Mouse (Mus musculus): ENCODE data around the gene Lrtm2. TPM values are rescaled to one million over a fixed set of nuclear protein-coding genes. Genes with fewer than 3 reads are reported as not detected.

Gene Lrtm2
- polyA plus RNA-seq, 1 experiment from 2014 or later = 3.6 TPM

GRCm38 (mm10) chr6:119333202-119333601, 2.6 kb upstream of the Lrtm2 start:
- Histone ChIP-seq H3K36me3 (no peaks in the 10 kb centered on the region), H3K9ac (replicated peaks) (no peak overlapping the region), H3K4me1 (replicated peaks) (peaks cover 38% of the 10 kb centered on the region), H3K4me2 (replicated peaks) (no peak overlapping the region), H3K27me3 (peaks cover 33% of the 10 kb centered on the region), H3K4me3 (replicated peaks) (no peak overlapping the region), H3K9me3 (no peaks in the 10 kb centered on the region), H3K27ac (no peak overlapping the region)
- 33% methylated on average over 3 of the region's 3 CpGs for WGBS
- ATAC-seq = no peak

- Histone ChIP-seq H3K36me3 (no peaks in the 10 kb centered on the region), H3K4me3 (replicated peaks) (no peak overlapping the region), H3K27me3 (peaks cover 44% of the 10 kb centered on the region), H3K9ac (replicated peaks) (no peak overlapping the region), H3K27ac (no peak overlapping the region), H3K4me2 (replicated peaks) (no peak overlapping the region), H3K4me1 (replicated peaks) (peaks cover 40% of the 10 kb centered on the region), H3K9me3 (no peaks in the 10 kb centered on the region)
- ATAC-seq = no peak
- 12% methylated on average over 1 of the region's 1 CpGs for WGBS
Observed at GRCm38 (mm10) chr6:119332111-119332510, 1.5 kb upstream of the Lrtm2 start.

- Histone ChIP-seq H3K4me3 (replicated peaks) (peak overlapping the region; percentile 51), H3K27ac (peak overlapping the region; percentile 56; the same call in 1 of the 2 replicates), H3K9me3 (no peaks in the 10 kb centered on the region), H3K27me3 (peaks cover 44% of the 10 kb centered on the region), H3K36me3 (no peaks in the 10 kb centered on the region), H3K4me2 (replicated peaks) (peak overlapping the region; percentile 70), H3K4me1 (replicated peaks) (peaks cover 48% of the 10 kb centered on the region), H3K9ac (replicated peaks) (peak overlapping the region; percentile 67)
- ATAC-seq = peak; percentile 28
- 9% methylated on average over 6 of the region's 6 CpGs for WGBS
Observed at GRCm38 (mm10) chr6:119329936-119330335, 630 bp downstream of the Lrtm2 start.

GRCm38 (mm10) chr6:119329215-119329714, 1.3 kb downstream of the Lrtm2 start:
- Histone ChIP-seq H3K27ac (peak overlapping the region; percentile 56), H3K27me3 (peaks cover 45% of the 10 kb centered on the region)

GRCm38 (mm10) chr6:119328521-119329115, 1.9 kb downstream of the Lrtm2 start:
- H3K4me3 ChIP-seq (replicated peaks) = peak overlapping the region; percentile 51
- H3K36me3 ChIP-seq = no peaks in the 10 kb centered on the region
- H3K27ac ChIP-seq = peak overlapping the region; percentile 30; the same call in 1 of the 2 replicates
- H3K27me3 ChIP-seq = peaks cover 48% of the 10 kb centered on the region
- 12% methylated on average over 11 of the region's 11 CpGs for WGBS
- peak overlapping the region; percentile 23; the same call in 1 of the 2 replicates for H3K9ac ChIP-seq (replicated peaks)
- H3K4me1 ChIP-seq (replicated peaks) = peaks cover 48% of the 10 kb centered on the region
- no peaks in the 10 kb centered on the region for H3K9me3 ChIP-seq
- peak; percentile 22 for ATAC-seq
- H3K4me2 ChIP-seq (replicated peaks) = peak overlapping the region; percentile 70

More at GRCm38 (mm10) chr6:119329215-119329714, 1.3 kb downstream of the Lrtm2 start:
- Histone ChIP-seq H3K9ac (replicated peaks) (peak overlapping the region; percentile 67), H3K4me3 (replicated peaks) (peak overlapping the region; percentile 51), H3K4me1 (replicated peaks) (peaks cover 48% of the 10 kb centered on the region), H3K9me3 (no peaks in the 10 kb centered on the region), H3K36me3 (no peaks in the 10 kb centered on the region), H3K4me2 (replicated peaks) (peak overlapping the region; percentile 70)
- ATAC-seq = peak; percentile 75
- WGBS = 2% methylated on average over 8 of the region's 8 CpGs

GRCm38 (mm10) chr6:119326541-119326940, 4.0 kb downstream of the Lrtm2 start:
- no peak overlapping the region for H3K9ac ChIP-seq (replicated peaks)
- H3K4me1 ChIP-seq (replicated peaks) = peaks cover 48% of the 10 kb centered on the region
- H3K27ac ChIP-seq = no peak overlapping the region
- H3K4me3 ChIP-seq (replicated peaks) = no peak overlapping the region
- H3K4me2 ChIP-seq (replicated peaks) = no peak overlapping the region
- ATAC-seq = no peak
- 40% methylated on average over 7 of the region's 7 CpGs for WGBS
- no peaks in the 10 kb centered on the region for H3K36me3 ChIP-seq
- H3K27me3 ChIP-seq = peaks cover 43% of the 10 kb centered on the region
- H3K9me3 ChIP-seq = no peaks in the 10 kb centered on the region

- WGBS = 80% methylated on average over 6 of the region's 6 CpGs
- ATAC-seq = no peak
- Histone ChIP-seq H3K9me3 (no peaks in the 10 kb centered on the region), H3K9ac (replicated peaks) (no peak overlapping the region), H3K4me3 (replicated peaks) (no peak overlapping the region), H3K27me3 (peaks cover 37% of the 10 kb centered on the region), H3K4me2 (replicated peaks) (no peak overlapping the region), H3K27ac (no peak overlapping the region), H3K36me3 (no peaks in the 10 kb centered on the region), H3K4me1 (replicated peaks) (peaks cover 44% of the 10 kb centered on the region)
Observed at GRCm38 (mm10) chr6:119325978-119326377, 4.6 kb downstream of the Lrtm2 start.

- 49% methylated on average over 10 of the region's 10 CpGs for WGBS
- H3K9ac ChIP-seq (replicated peaks) = no peak overlapping the region
- H3K4me1 ChIP-seq (replicated peaks) = peaks cover 31% of the 10 kb centered on the region
- H3K9me3 ChIP-seq = no peaks in the 10 kb centered on the region
- H3K27ac ChIP-seq = no peak overlapping the region
- H3K4me2 ChIP-seq (replicated peaks) = no peak overlapping the region
- no peak overlapping the region for H3K4me3 ChIP-seq (replicated peaks)
- H3K27me3 ChIP-seq = peaks cover 25% of the 10 kb centered on the region
- no peak for ATAC-seq
- no peaks in the 10 kb centered on the region for H3K36me3 ChIP-seq
Observed at GRCm38 (mm10) chr6:119324776-119325175, 5.8 kb downstream of the Lrtm2 start.

- no peaks in the 10 kb centered on the region for H3K36me3 ChIP-seq
- H3K9ac ChIP-seq (replicated peaks) = no peak overlapping the region
- H3K27ac ChIP-seq = no peak overlapping the region
- no peak for ATAC-seq
- 85% methylated on average over 7 of the region's 7 CpGs for WGBS
- no peak overlapping the region for H3K4me3 ChIP-seq (replicated peaks)
- no peak overlapping the region for H3K4me2 ChIP-seq (replicated peaks)
- H3K4me1 ChIP-seq (replicated peaks) = peaks cover 8% of the 10 kb centered on the region
- H3K9me3 ChIP-seq = no peaks in the 10 kb centered on the region
- peaks cover 4% of the 10 kb centered on the region for H3K27me3 ChIP-seq
Observed at GRCm38 (mm10) chr6:119321752-119322151, 8.8 kb downstream of the Lrtm2 start.

- WGBS = 49% methylated on average over 16 of the region's 16 CpGs
- ATAC-seq = no peak
- Histone ChIP-seq H3K9ac (replicated peaks) (no peak overlapping the region), H3K9me3 (no peaks in the 10 kb centered on the region), H3K27me3 (peaks cover 4% of the 10 kb centered on the region), H3K4me1 (replicated peaks) (no peaks in the 10 kb centered on the region), H3K4me2 (replicated peaks) (no peak overlapping the region), H3K36me3 (no peaks in the 10 kb centered on the region), H3K4me3 (replicated peaks) (no peak overlapping the region), H3K27ac (no peak overlapping the region)
Observed at GRCm38 (mm10) chr6:119320481-119320880, 10.1 kb downstream of the Lrtm2 start.

- Histone ChIP-seq H3K27me3 (peaks cover 4% of the 10 kb centered on the region), H3K4me3 (replicated peaks) (no peak overlapping the region), H3K36me3 (no peaks in the 10 kb centered on the region), H3K9me3 (no peaks in the 10 kb centered on the region), H3K4me1 (replicated peaks) (peaks cover 7% of the 10 kb centered on the region), H3K4me2 (replicated peaks) (no peak overlapping the region), H3K9ac (replicated peaks) (no peak overlapping the region), H3K27ac (no peak overlapping the region)
- 84% methylated on average over 2 of the region's 2 CpGs for WGBS
- ATAC-seq = no peak
Observed at GRCm38 (mm10) chr6:119319358-119319757, 11.2 kb downstream of the Lrtm2 start.

GRCm38 (mm10) chr6:119318732-119319131, 11.8 kb downstream of the Lrtm2 start:
- H3K4me1 ChIP-seq (replicated peaks) = peaks cover 13% of the 10 kb centered on the region
- no peak overlapping the region for H3K9ac ChIP-seq (replicated peaks)
- H3K9me3 ChIP-seq = no peaks in the 10 kb centered on the region
- H3K4me2 ChIP-seq (replicated peaks) = no peak overlapping the region
- ATAC-seq = peak; percentile 68
- no peak overlapping the region for H3K4me3 ChIP-seq (replicated peaks)
- H3K27me3 ChIP-seq = no peaks in the 10 kb centered on the region; the same call in 1 of the 2 replicates
- no peak overlapping the region for H3K27ac ChIP-seq
- 50% methylated on average over 9 of the region's 9 CpGs for WGBS
- no peaks in the 10 kb centered on the region for H3K36me3 ChIP-seq
